Mouse (Mus musculus) thymus, adult 18-20 months (tissue): ENCODE data around the gene Tjp1.

Source experiments
- DNase-seq, 2 experiments: peaks; one replicate each; pipeline ENCODE4 v3.0.0; 2022; ENCODE audit warnings: mixed read lengths in 2 of 2

The Tjp1 gene

GRCm38 (mm10) chr7:65350348-65351079, 177.1 kb downstream of the Tjp1 start:
- no peak for DNase-seq

GRCm38 (mm10) chr7:65348540-65348939, 179.0 kb downstream of the Tjp1 start:
- no peak for DNase-seq

- no peak for DNase-seq
These were observed 182.3 kb downstream of the Tjp1 start for GRCm38 (mm10) chr7:65345314-65345713.

GRCm38 (mm10) chr7:65337581-65338270, 189.9 kb downstream of the Tjp1 start:
- no peak for DNase-seq

- DNase-seq: no peak
These were observed 194.4 kb downstream of the Tjp1 start for GRCm38 (mm10) chr7:65333081-65333760.

GRCm38 (mm10) chr7:65319047-65319725, 208.4 kb downstream of the Tjp1 start:
- DNase-seq: no peak

GRCm38 (mm10) chr7:65317418-65317817, 210.2 kb downstream of the Tjp1 start:
- DNase-seq: no peak

- DNase-seq: no peak
These were observed 212.4 kb downstream of the Tjp1 start for GRCm38 (mm10) chr7:65315182-65315581.

GRCm38 (mm10) chr7:65296675-65297589, 230.6 kb downstream of the Tjp1 start:
- no peak for DNase-seq

GRCm38 (mm10) chr7:65282886-65283285, 244.7 kb downstream of the Tjp1 start:
- DNase-seq: no peak

- DNase-seq: no peak
These were observed 245.6 kb downstream of the Tjp1 start for GRCm38 (mm10) chr7:65281960-65282359.

GRCm38 (mm10) chr7:65280944-65281912, 246.4 kb downstream of the Tjp1 start:
- no peak for DNase-seq

GRCm38 (mm10) chr7:65279277-65279676, 248.3 kb downstream of the Tjp1 start:
- no peak for DNase-seq

GRCm38 (mm10) chr7:65275761-65276160, 251.8 kb downstream of the Tjp1 start:
- DNase-seq: no peak

- no peak for DNase-seq
These were observed 253.4 kb downstream of the Tjp1 start for GRCm38 (mm10) chr7:65274216-65274615.

- DNase-seq: no peak
These were observed 277.9 kb downstream of the Tjp1 start for GRCm38 (mm10) chr7:65249656-65250055.
